Mouse (Mus musculus) olfactory bulb, adult 2 months (tissue): ENCODE data around the gene Armc9.

Experiments used
- CTCF ChIP-seq: fragments of 200-500 bp; IDR thresholded peaks from 2 replicates; pipeline ENCODE4 v1.5.1; 2012; ENCODE audit warnings: low read depth, mild to moderate bottlenecking, low read length, moderate library complexity; ENCODE audit not compliant: insufficient read depth
- POLR2A ChIP-seq: fragments of 200-500 bp; IDR thresholded peaks from 2 replicates; pipeline ENCODE4 v1.6.1; 2012; ENCODE audit warnings: mild to moderate bottlenecking, low read depth, low read length, moderate library complexity; ENCODE audit not compliant: insufficient read depth

- TF ChIP-seq CTCF (no peak), POLR2A (no peak)
Measured at GRCm38 (mm10) chr1:86284101-86284500, 129.5 kb downstream of the Armc9 start.
